Mouse (Mus musculus) cerebellum, adult 18-20 months (tissue): Measurements from ENCODE around the gene Rorb.

ENCODE experiments used
- DNase-seq, 2 experiments: peaks; one replicate each; pipeline ENCODE4 v3.0.0; 2021

The Rorb gene

DNA sequence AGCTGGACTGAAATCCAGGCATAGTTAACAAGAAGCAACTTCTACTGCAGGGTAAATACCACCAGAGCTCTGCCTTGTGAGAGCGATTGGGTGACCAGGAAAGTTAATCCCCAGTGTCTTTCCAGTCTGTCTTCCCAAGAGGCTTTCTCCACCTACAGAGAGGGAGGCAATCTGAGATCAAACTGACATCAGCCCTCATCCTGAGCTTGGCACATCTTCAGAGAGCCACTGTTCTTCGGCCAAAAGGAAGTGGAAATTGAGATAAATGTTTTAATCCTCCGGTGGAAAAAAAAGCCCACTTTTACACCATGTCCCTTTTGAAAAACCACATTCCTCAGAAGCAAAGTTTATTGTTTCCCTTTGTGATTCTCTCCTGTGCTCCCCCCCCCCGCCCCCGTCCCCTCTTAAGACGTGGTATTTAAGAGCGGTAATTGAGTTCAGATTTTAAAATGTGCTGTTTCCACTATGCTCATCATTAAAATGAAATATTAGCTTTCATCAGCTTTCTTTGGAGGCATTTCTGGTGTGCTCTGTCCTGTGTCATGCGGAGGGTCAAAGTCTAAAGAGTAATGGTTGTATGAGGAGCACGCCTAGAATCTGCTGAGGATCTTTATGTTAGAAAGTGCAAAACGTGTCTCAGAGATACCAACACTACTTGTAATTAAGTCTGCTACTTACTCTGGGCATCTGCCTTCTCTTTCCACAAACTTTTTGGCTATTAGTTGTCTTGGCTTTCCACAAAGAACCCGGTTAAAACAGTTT, 223.2 kb downstream of the Rorb start:
- DNase-seq: no peak

DNA sequence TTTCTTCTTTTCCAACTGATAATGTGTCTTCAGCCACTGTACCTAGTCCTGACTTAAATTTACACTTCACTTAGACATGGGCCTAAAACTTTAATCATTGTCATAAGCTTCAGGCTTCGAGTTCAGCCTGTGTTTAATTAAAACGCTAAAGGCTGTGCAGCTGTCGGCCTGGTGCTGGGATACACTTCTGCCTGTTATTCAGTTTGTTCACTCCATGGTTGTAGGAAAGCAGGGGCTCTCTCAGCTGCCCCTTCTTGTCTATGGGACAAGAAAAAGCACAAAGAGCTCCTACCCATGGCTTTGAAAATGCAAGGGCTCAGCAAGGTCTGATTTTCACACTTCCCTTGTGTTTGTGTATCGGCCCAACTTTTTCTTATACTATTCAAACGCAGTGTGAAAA, 229.8 kb downstream of the Rorb start:
- no peak for DNase-seq
